14 mouse cellular contexts compared by ENCODE assay signal in the genomic region with DNA sequence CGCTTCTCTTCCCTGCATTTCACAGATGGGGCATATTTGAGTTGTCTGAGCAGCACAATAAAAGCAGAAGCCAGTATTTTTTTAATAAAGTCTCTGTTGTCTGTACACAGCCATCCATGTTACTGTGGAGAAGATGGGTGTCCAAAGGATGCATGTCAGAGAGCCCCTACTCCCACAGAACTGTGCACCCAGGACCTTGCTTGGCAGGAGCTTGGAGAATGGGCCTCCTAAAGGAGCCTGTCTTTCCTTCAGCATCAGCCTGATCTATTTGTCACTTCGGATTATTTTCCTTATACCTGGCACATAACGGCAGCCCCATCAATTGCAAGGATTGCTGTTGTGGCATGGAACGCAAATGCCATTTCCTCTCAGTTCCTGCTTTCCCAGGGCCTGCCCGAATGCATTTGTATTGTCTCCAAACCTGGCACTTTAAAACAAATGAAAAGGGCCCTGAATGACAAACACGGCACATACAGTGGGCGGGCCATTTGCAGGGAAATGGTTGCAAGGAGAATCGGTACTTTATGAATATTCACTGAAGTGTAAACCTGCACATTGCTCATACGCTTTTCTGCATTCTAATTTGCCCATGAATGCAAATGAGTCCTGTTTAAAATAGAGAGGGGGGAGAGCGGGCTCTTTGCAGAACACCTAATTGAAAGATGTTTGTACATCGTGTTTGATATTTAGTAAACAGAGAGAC.
DNase-seq lines count a peak whose midpoint lies in the region; ATAC-seq lines count a peak whose summit lies in the region.
"Had no signal": no experiment of that assay in that cellular context is flagged by ENCODE, and none has a peak within 500 bp of the region (broad histone marks: within the 10 kb centered on the region; RNA-seq: fewer than 3 reads in every experiment).

No protein-coding gene starts in this region.

- peak; percentile 55 for ATAC-seq in frontal cortex, adult (ENCODE audit: low TSS enrichment)
- peak; percentile 85 for ATAC-seq in forebrain, embryonic 13.5 days
- ATAC-seq in hindbrain, embryonic 16.5 days: peak; percentile 54; the same call in 1 of the 2 replicates
- ATAC-seq in neural tube, embryonic 13.5 days (ENCODE audit: low read depth): peak; percentile 46
- ATAC-seq: intestine, embryonic 16.5 days had no signal

- peaks cover 44% of the 10 kb centered on the region for H3K4me1 ChIP-seq in forebrain, embryonic 13.5 days
- peaks cover 14% of the 10 kb centered on the region for H3K4me1 ChIP-seq in hindbrain, embryonic 16.5 days (ENCODE audit: control insufficient read depth, insufficient read depth, low read depth, low read length)
- H3K4me1 ChIP-seq in neural tube, embryonic 13.5 days (replicated peaks): peaks cover 63% of the 10 kb centered on the region

- peak overlapping the region; percentile 18; the same call in 1 of the 2 replicates for H3K4me2 ChIP-seq in forebrain, embryonic 13.5 days
- H3K4me2 ChIP-seq in hindbrain, embryonic 16.5 days (ENCODE audit: low read length): no peak overlapping the region
- H3K4me2 ChIP-seq in neural tube, embryonic 13.5 days: peak overlapping the region; percentile 30; the same call in 1 of the 2 replicates

- H3K9me3 ChIP-seq in forebrain, embryonic 13.5 days (replicated peaks): no peaks in the 10 kb centered on the region
- H3K9me3 ChIP-seq in hindbrain, embryonic 16.5 days (ENCODE audit: control insufficient read depth, low read length): no peaks in the 10 kb centered on the region
- no peaks in the 10 kb centered on the region for H3K9me3 ChIP-seq in neural tube, embryonic 13.5 days

- no peak overlapping the region for H3K4me3 ChIP-seq in forebrain, embryonic 13.5 days
- no peak overlapping the region for H3K4me3 ChIP-seq in hindbrain, embryonic 16.5 days (ENCODE audit: low read length)
- no peak overlapping the region for H3K4me3 ChIP-seq in neural tube, embryonic 13.5 days
- H3K4me3 ChIP-seq: erythroblast, embryonic 14.5 days; layer of hippocampus, adult 2 months had no signal

- H3K36me3 ChIP-seq in forebrain, embryonic 13.5 days (ENCODE audit: poor library complexity, severe bottlenecking): no peaks in the 10 kb centered on the region
- no peaks in the 10 kb centered on the region for H3K36me3 ChIP-seq in hindbrain, embryonic 16.5 days (ENCODE audit: control insufficient read depth, insufficient read depth, low read length)
- H3K36me3 ChIP-seq in neural tube, embryonic 13.5 days: no peaks in the 10 kb centered on the region

- 16% methylated on average over 11 of the region's 11 CpGs for WGBS in forebrain, embryonic 13.5 days
- 24% methylated on average over 11 of the region's 11 CpGs for WGBS in hindbrain, embryonic 16.5 days
- 34% methylated on average over 11 of the region's 11 CpGs for WGBS in neural tube, embryonic 13.5 days

- H3K27me3 ChIP-seq in forebrain, embryonic 13.5 days: peaks cover 23% of the 10 kb centered on the region; the same call in 1 of the 2 replicates
- H3K27me3 ChIP-seq in hindbrain, embryonic 16.5 days (replicated peaks; ENCODE audit: control insufficient read depth, insufficient read depth, low read length): no peaks in the 10 kb centered on the region
- H3K27me3 ChIP-seq in neural tube, embryonic 13.5 days: peaks cover 60% of the 10 kb centered on the region

- H3K9ac ChIP-seq in forebrain, embryonic 13.5 days: no peak overlapping the region
- H3K9ac ChIP-seq in hindbrain, embryonic 16.5 days (ENCODE audit: low read depth, low read length): no peak overlapping the region
- H3K9ac ChIP-seq in neural tube, embryonic 13.5 days: no peak overlapping the region; the same call in 1 of the 2 replicates
- H3K9ac ChIP-seq: liver, embryonic 14.5 days had no signal

- H3K27ac ChIP-seq in forebrain, embryonic 13.5 days: peak overlapping the region; percentile 77
- H3K27ac ChIP-seq in hindbrain, embryonic 16.5 days (ENCODE audit: low read depth, low read length): no peak overlapping the region
- peak overlapping the region; percentile 80 for H3K27ac ChIP-seq in neural tube, embryonic 13.5 days (replicated peaks)
- H3K27ac ChIP-seq: layer of hippocampus, adult 2 months; liver, embryonic 14.5 days had no signal

- no peak for DNase-seq in frontal cortex, postnatal 14 days (ENCODE audit: low spot score in 2 of 2)
- no peak for DNase-seq in adrenal gland, adult 18-20 months (ENCODE audit: low spot score in 2 of 2)
- DNase-seq in urinary bladder, postnatal 25 days (ENCODE audit: low spot score): no peak
- no peak for DNase-seq in heart, adult 18-20 months
- DNase-seq: adrenal gland, postnatal 25 days; cerebellum, adult 11-12 months had no signal
